ENCODE assay signal across 14 mouse cellular contexts in genomic region chr8:100515896-100516295, GRCm38 (mm10).
DNase-seq lines count a peak whose midpoint lies in the region; ATAC-seq and TF ChIP-seq lines count a peak whose summit lies in the region.
"Had no signal": no experiment of that assay in that cellular context is flagged by ENCODE, and none has a peak within 500 bp of the region (broad histone marks: within the 10 kb centered on the region; RNA-seq: fewer than 3 reads in every experiment).

No protein-coding gene starts in this region.

- H3K27ac ChIP-seq in forebrain, embryonic 10.5 days = no peak overlapping the region
- H3K27ac ChIP-seq in hindbrain, embryonic 12.5 days = no peak overlapping the region
- no peak overlapping the region for H3K27ac ChIP-seq in midbrain, postnatal 0 days (ENCODE audit: low read depth, low read length)
- no peak overlapping the region for H3K27ac ChIP-seq in gastrocnemius, adult 2 months
- H3K27ac ChIP-seq: liver, embryonic 14.5 days had no signal

- ATAC-seq in hindbrain, embryonic 12.5 days (ENCODE audit: low FRiP score) = peak; percentile 98
- 0 out of 2 replicates have a peak, but pooled peaks have one; percentile 58 for ATAC-seq in midbrain, postnatal 0 days (ENCODE audit: low FRiP score)
- ATAC-seq: Patski had no signal

- no peaks in the 10 kb centered on the region for H3K9me3 ChIP-seq in forebrain, embryonic 10.5 days
- H3K9me3 ChIP-seq in hindbrain, embryonic 12.5 days (replicated peaks) = no peaks in the 10 kb centered on the region
- no peaks in the 10 kb centered on the region for H3K9me3 ChIP-seq in midbrain, postnatal 0 days (ENCODE audit: low read length)

- intact Hi-C loops in gastrocnemius, adult 2 months (cut with DNase I) = no loop called here

- peaks cover 5% of the 10 kb centered on the region; the same call in 1 of the 2 replicates for H3K4me1 ChIP-seq in forebrain, embryonic 10.5 days
- H3K4me1 ChIP-seq in hindbrain, embryonic 12.5 days = 0 out of 2 replicates have a peak, but pooled peaks cover 3% of the 10 kb centered on the region
- H3K4me1 ChIP-seq in midbrain, postnatal 0 days (ENCODE audit: insufficient read depth, low read length) = no peaks in the 10 kb centered on the region
- H3K4me1 ChIP-seq: heart, embryonic 12.5 days had no signal

- no peaks in the 10 kb centered on the region for H3K27me3 ChIP-seq in forebrain, embryonic 10.5 days (ENCODE audit: poor library complexity, severe bottlenecking)
- no peaks in the 10 kb centered on the region for H3K27me3 ChIP-seq in hindbrain, embryonic 12.5 days
- H3K27me3 ChIP-seq in midbrain, postnatal 0 days (ENCODE audit: insufficient read depth, low read length) = no peaks in the 10 kb centered on the region
- H3K27me3 ChIP-seq: heart, embryonic 12.5 days; Patski had no signal

- no peak overlapping the region for H3K4me2 ChIP-seq in hindbrain, embryonic 12.5 days (replicated peaks)
- no peak overlapping the region for H3K4me2 ChIP-seq in midbrain, postnatal 0 days (ENCODE audit: low read depth, low read length, poor library complexity, severe bottlenecking)
- H3K4me2 ChIP-seq: heart, embryonic 12.5 days had no signal

- H3K9ac ChIP-seq in hindbrain, embryonic 12.5 days = no peak overlapping the region
- H3K9ac ChIP-seq in midbrain, postnatal 0 days (replicated peaks; ENCODE audit: low read length, poor library complexity, severe bottlenecking) = no peak overlapping the region
- H3K9ac ChIP-seq: heart, embryonic 12.5 days; liver, embryonic 14.5 days had no signal

- no peak for TF ChIP-seq CTCF in midbrain, postnatal 0 days (IDR thresholded peaks at IDR 0.05)
- no peak for TF ChIP-seq CTCF in gastrocnemius, adult 2 months (IDR thresholded peaks at IDR 0.05)

- no peak overlapping the region for H3K4me3 ChIP-seq in forebrain, embryonic 10.5 days
- no peak overlapping the region for H3K4me3 ChIP-seq in hindbrain, embryonic 12.5 days
- no peak overlapping the region for H3K4me3 ChIP-seq in midbrain, postnatal 0 days (ENCODE audit: low read depth, low read length)
- no peak overlapping the region for H3K4me3 ChIP-seq in gastrocnemius, adult 2 months
- H3K4me3 ChIP-seq: heart, embryonic 12.5 days had no signal

- DNase-seq in layer of hippocampus, adult 9-11 months = peak; percentile 4
- DNase-seq in layer of hippocampus, adult 18-20 months (ENCODE audit: low spot score in 2 of 2) = no peak
- DNase-seq in forebrain, embryonic 10.5 days (ENCODE audit: extremely low spot score, low spot score) = peak; percentile 24
- DNase-seq in midbrain, postnatal 0 days (ENCODE audit: low spot score) = peak; percentile 82
- no peak for DNase-seq in kidney, adult 11 months
- DNase-seq in thymus, postnatal 10 days (ENCODE audit: low spot score in 2 of 2) = no peak
- no peak for DNase-seq in gastrocnemius, adult 2 months
- DNase-seq: adrenal gland, postnatal 10 days; gastrocnemius, postnatal 10 days; lung, postnatal 4 days had no signal

- H3K36me3 ChIP-seq in forebrain, embryonic 10.5 days (replicated peaks) = no peaks in the 10 kb centered on the region
- no peaks in the 10 kb centered on the region for H3K36me3 ChIP-seq in hindbrain, embryonic 12.5 days
- H3K36me3 ChIP-seq in midbrain, postnatal 0 days (ENCODE audit: insufficient read depth, low read length) = no peaks in the 10 kb centered on the region
- H3K36me3 ChIP-seq: heart, embryonic 12.5 days had no signal

- 22% methylated on average over 1 of the region's 1 CpGs for WGBS in forebrain, embryonic 10.5 days
- 29% methylated on average over 1 of the region's 1 CpGs for WGBS in hindbrain, embryonic 12.5 days
- 13% methylated on average over 1 of the region's 1 CpGs for WGBS in midbrain, postnatal 0 days

Comparison
In these comparisons a context has a peak if more than half of its experiments do, and no peak if none do; other contexts are left out.
1. DNase-seq: peak in layer of hippocampus, adult 9-11 months (single experiment), forebrain, embryonic 10.5 days (single experiment) and midbrain, postnatal 0 days (single experiment); none in layer of hippocampus, adult 18-20 months (0 of 2), kidney, adult 11 months (single experiment), thymus, postnatal 10 days (0 of 2) and gastrocnemius, adult 2 months (single experiment).